Mouse (Mus musculus) left cerebral cortex, adult 8-10 months (tissue): ENCODE results near the gene Axin2. TPM values are rescaled to one million over a fixed set of nuclear protein-coding genes. Genes with fewer than 3 reads are reported as not detected.

Experiments used
- total RNA-seq, 4 experiments: library from RNA; stranded (reverse); gene quantifications; 2 replicates each; pipeline ENCODE4 v1.2.4; 2022

Axin2 gene
- total RNA-seq, 4 experiments from 2014 or later, result 36.3 to 40.8 (median 38.0) TPM

Other genes with a start within 250 kb of the Axin2 start
- not detected for gene E030025P04Rik, start 224.0 kb downstream of the Axin2 start, total RNA-seq